Mouse (Mus musculus): ENCODE results near the gene Arih1. TPM values are rescaled to one million over a fixed set of nuclear protein-coding genes. Genes with fewer than 3 reads are reported as not detected.
A peak's percentile ranks its signal among the peaks of the same experiment; 100 is the strongest.

Gene Arih1
- polyA plus RNA-seq, 1 experiment, result 162 TPM

- Histone ChIP-seq H3K4me1 (ENCODE audit: control insufficient read depth, insufficient read depth, low read length) (no peaks in the 10 kb centered on the region; the same call in 1 of the 2 replicates), H3K27ac (ENCODE audit: insufficient read depth, low read length) (no peak overlapping the region), H3K4me3 (ENCODE audit: insufficient read depth, low read length) (no peak overlapping the region)
- TF ChIP-seq CTCF (IDR thresholded peaks at IDR 0.05; ENCODE audit: borderline replicate concordance, insufficient read depth, low read length) (no peak), POLR2A (IDR thresholded peaks at IDR 0.05; ENCODE audit: low read depth, low read length) (no peak)
These were observed 30.7 kb upstream of the Arih1 start for GRCm38 (mm10) chr9:59517127-59517526.

- Histone ChIP-seq H3K27ac (ENCODE audit: insufficient read depth, low read length) (no peak overlapping the region), H3K4me1 (ENCODE audit: control insufficient read depth, insufficient read depth, low read length) (no peaks in the 10 kb centered on the region; the same call in 1 of the 2 replicates), H3K4me3 (ENCODE audit: insufficient read depth, low read length) (no peak overlapping the region)
- TF ChIP-seq CTCF (IDR thresholded peaks at IDR 0.05; ENCODE audit: borderline replicate concordance, insufficient read depth, low read length), result no peak
- no peak for TF ChIP-seq POLR2A (IDR thresholded peaks at IDR 0.05; ENCODE audit: low read depth, low read length)
These were observed 28.7 kb upstream of the Arih1 start for GRCm38 (mm10) chr9:59515069-59515468.

DNA sequence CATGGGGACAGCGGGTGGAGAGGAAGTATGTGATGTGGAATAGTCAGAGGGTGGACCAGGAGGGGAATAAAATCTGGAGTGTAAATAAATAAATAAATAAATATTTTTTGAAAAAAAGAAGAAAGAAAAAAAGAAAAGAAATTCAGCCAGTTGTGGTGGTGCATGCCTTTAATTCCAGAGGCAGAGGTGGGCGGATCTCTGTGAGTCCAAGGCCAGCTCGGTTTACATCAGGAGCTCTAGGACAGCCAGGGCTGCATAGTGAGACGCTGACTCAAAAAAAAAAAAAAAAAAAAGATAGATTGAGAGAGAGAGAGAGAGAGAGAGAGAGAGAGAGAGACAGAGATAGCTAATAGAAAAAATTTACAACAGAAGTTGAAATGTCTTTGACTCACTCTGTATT lies 26.0 kb upstream of the Arih1 start:
- no peak overlapping the region for H3K4me3 ChIP-seq (ENCODE audit: insufficient read depth, low read length)
- no peaks in the 10 kb centered on the region; the same call in 1 of the 2 replicates for H3K4me1 ChIP-seq (ENCODE audit: control insufficient read depth, insufficient read depth, low read length)
- peak overlapping the region; percentile 78 for H3K27ac ChIP-seq (ENCODE audit: insufficient read depth, low read length)
- TF ChIP-seq CTCF (IDR thresholded peaks at IDR 0.05; ENCODE audit: borderline replicate concordance, insufficient read depth, low read length), result no peak
- no peak for TF ChIP-seq POLR2A (IDR thresholded peaks at IDR 0.05; ENCODE audit: low read depth, low read length)

DNA sequence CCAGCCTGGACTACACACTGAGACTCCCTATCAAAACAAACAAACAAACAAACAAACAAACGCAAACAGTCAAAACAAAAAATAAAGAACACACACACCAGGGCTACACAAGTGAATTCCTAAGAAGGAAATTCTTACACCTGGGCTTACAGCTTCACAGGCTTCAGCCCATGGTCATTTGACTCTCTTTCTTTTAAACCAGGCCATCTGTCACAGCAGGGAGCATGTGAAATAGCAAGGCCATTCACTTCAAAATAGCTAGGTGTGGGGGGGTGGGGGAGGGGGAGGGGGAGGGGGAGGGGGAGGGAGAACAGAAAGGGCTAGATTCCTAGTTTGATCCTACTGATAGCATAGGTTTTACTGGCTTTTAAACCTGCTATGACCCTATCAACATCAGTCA lies 21.7 kb upstream of the Arih1 start:
- TF ChIP-seq CTCF (IDR thresholded peaks at IDR 0.05; ENCODE audit: borderline replicate concordance, insufficient read depth, low read length), result no peak
- TF ChIP-seq POLR2A (IDR thresholded peaks at IDR 0.05; ENCODE audit: low read depth, low read length), result no peak
- Histone ChIP-seq H3K4me3 (ENCODE audit: insufficient read depth, low read length) (no peak overlapping the region), H3K27ac (ENCODE audit: insufficient read depth, low read length) (no peak overlapping the region), H3K4me1 (ENCODE audit: control insufficient read depth, insufficient read depth, low read length) (no peaks in the 10 kb centered on the region; the same call in 1 of the 2 replicates)

GRCm38 (mm10) chr9:59487331-59487730 lies 913 bp upstream of the Arih1 start:
- Histone ChIP-seq H3K4me1 (ENCODE audit: control insufficient read depth, insufficient read depth, low read length) (no peaks in the 10 kb centered on the region; the same call in 1 of the 2 replicates), H3K4me3 (ENCODE audit: insufficient read depth, low read length) (peak overlapping the region; percentile 70), H3K27ac (ENCODE audit: insufficient read depth, low read length) (peak overlapping the region; percentile 87)
- TF ChIP-seq CTCF (IDR thresholded peaks at IDR 0.05; ENCODE audit: borderline replicate concordance, insufficient read depth, low read length) (no peak), POLR2A (IDR thresholded peaks at IDR 0.05; ENCODE audit: low read depth, low read length) (no peak)

- Histone ChIP-seq H3K4me3 (ENCODE audit: insufficient read depth, low read length) (peak overlapping the region; percentile 100), H3K27ac (ENCODE audit: insufficient read depth, low read length) (peak overlapping the region; percentile 74), H3K4me1 (ENCODE audit: control insufficient read depth, insufficient read depth, low read length) (no peaks in the 10 kb centered on the region; the same call in 1 of the 2 replicates)
- TF ChIP-seq POLR2A (IDR thresholded peaks at IDR 0.05; ENCODE audit: low read depth, low read length) (no peak; the same call in 1 of the 2 replicates), CTCF (IDR thresholded peaks at IDR 0.05; ENCODE audit: borderline replicate concordance, insufficient read depth, low read length) (no peak)
These were observed 321 bp downstream of the Arih1 start for GRCm38 (mm10) chr9:59486076-59486518.

DNA sequence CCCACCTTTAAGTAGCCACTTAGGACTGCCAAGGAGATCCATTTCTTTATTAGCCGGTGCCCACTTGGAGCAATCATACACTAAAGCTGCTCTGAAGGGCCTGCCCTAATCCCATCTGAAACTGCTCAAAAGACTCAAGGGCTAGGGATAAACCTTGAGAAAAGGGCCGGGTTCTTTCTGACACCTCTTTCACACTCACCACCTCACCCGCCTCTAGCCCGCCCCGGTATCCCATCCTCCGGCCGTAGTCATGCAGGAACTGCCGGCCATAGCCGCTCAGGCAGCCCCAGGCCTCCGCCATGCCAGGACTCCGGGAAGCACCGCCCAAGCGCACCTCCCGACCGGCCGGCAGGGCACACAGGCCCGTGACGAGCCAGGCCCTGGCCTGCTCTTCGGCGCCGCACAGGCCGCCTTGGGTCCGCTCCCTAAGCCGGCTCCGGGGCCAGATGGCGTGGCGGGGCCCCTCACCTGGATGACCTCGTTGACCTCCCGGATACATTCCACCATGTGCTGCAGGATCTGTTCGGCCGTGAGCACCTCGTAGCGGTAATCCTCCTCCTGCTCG lies 825 bp downstream of the Arih1 start:
- Histone ChIP-seq H3K27ac (ENCODE audit: insufficient read depth, low read length) (peak overlapping the region; percentile 74), H3K4me3 (ENCODE audit: insufficient read depth, low read length) (peak overlapping the region; percentile 100)
- no peak for TF ChIP-seq CTCF (IDR thresholded peaks at IDR 0.05; ENCODE audit: borderline replicate concordance, insufficient read depth, low read length)
- TF ChIP-seq POLR2A (IDR thresholded peaks at IDR 0.05; ENCODE audit: low read depth, low read length), result no peak

GRCm38 (mm10) chr9:59484760-59485159 lies 1.7 kb downstream of the Arih1 start:
- Histone ChIP-seq H3K27ac (ENCODE audit: insufficient read depth, low read length) (peak overlapping the region; percentile 74; the same call in 1 of the 2 replicates), H3K4me3 (ENCODE audit: insufficient read depth, low read length) (peak overlapping the region; percentile 100), H3K4me1 (ENCODE audit: control insufficient read depth, insufficient read depth, low read length) (no peaks in the 10 kb centered on the region; the same call in 1 of the 2 replicates)
- no peak for TF ChIP-seq CTCF (IDR thresholded peaks at IDR 0.05; ENCODE audit: borderline replicate concordance, insufficient read depth, low read length)
- TF ChIP-seq POLR2A (IDR thresholded peaks at IDR 0.05; ENCODE audit: low read depth, low read length), result no peak

More for the DNA sequence above, 825 bp downstream of the Arih1 start:
- no peaks in the 10 kb centered on the region; the same call in 1 of the 2 replicates for H3K4me1 ChIP-seq (ENCODE audit: control insufficient read depth, insufficient read depth, low read length)

GRCm38 (mm10) chr9:59482419-59482818 lies 4.0 kb downstream of the Arih1 start:
- TF ChIP-seq CTCF (IDR thresholded peaks at IDR 0.05; ENCODE audit: borderline replicate concordance, insufficient read depth, low read length) (peak; percentile 22; the same call in 1 of the 2 replicates), POLR2A (IDR thresholded peaks at IDR 0.05; ENCODE audit: low read depth, low read length) (no peak)
- no peak overlapping the region for H3K27ac ChIP-seq (ENCODE audit: insufficient read depth, low read length)
- H3K4me1 ChIP-seq (ENCODE audit: control insufficient read depth, insufficient read depth, low read length), result peaks cover 4% of the 10 kb centered on the region; the same call in 1 of the 2 replicates
- H3K4me3 ChIP-seq (ENCODE audit: insufficient read depth, low read length), result 0 out of 2 replicates have a peak overlapping the region, but pooled peaks have one; percentile 15

GRCm38 (mm10) chr9:59476617-59477016 lies 9.8 kb downstream of the Arih1 start:
- no peak for TF ChIP-seq CTCF (IDR thresholded peaks at IDR 0.05; ENCODE audit: borderline replicate concordance, insufficient read depth, low read length)
- TF ChIP-seq POLR2A (IDR thresholded peaks at IDR 0.05; ENCODE audit: low read depth, low read length), result no peak
- no peak overlapping the region for H3K4me3 ChIP-seq (ENCODE audit: insufficient read depth, low read length)
- peaks cover 4% of the 10 kb centered on the region; the same call in 1 of the 2 replicates for H3K4me1 ChIP-seq (ENCODE audit: control insufficient read depth, insufficient read depth, low read length)
- no peak overlapping the region for H3K27ac ChIP-seq (ENCODE audit: insufficient read depth, low read length)
